Mouse (Mus musculus): ENCODE data around the gene Cobl. TPM values are rescaled to one million over a fixed set of nuclear protein-coding genes. Genes with fewer than 3 reads are reported as not detected.

The Cobl gene
- total RNA-seq, 2 experiments from 2014 or later: 101 to 123 TPM

- Histone ChIP-seq H3K27ac (no peak overlapping the region), H3K4me3 (no peak overlapping the region)
- no peak for DNase-seq
- no peak for TF ChIP-seq CTCF (IDR thresholded peaks at IDR 0.05)
- intact Hi-C loops (cut with DNase I): no loop called here
These were observed 3.1 kb upstream of the Cobl start for GRCm38 (mm10) chr11:12467836-12468235.

GRCm38 (mm10) chr11:12467217-12467616 is 2.5 kb upstream of the Cobl start:
- no peak for TF ChIP-seq CTCF (IDR thresholded peaks at IDR 0.05)
- Histone ChIP-seq H3K27ac (no peak overlapping the region), H3K4me3 (no peak overlapping the region)
- DNase-seq: no peak
- intact Hi-C loops (cut with DNase I): no loop called here

GRCm38 (mm10) chr11:12466606-12467005 is 1.8 kb upstream of the Cobl start:
- Histone ChIP-seq H3K27ac (no peak overlapping the region), H3K4me3 (no peak overlapping the region)
- intact Hi-C loops (cut with DNase I): no loop called here
- DNase-seq: no peak
- no peak for TF ChIP-seq CTCF (IDR thresholded peaks at IDR 0.05)

- TF ChIP-seq CTCF (IDR thresholded peaks at IDR 0.05): no peak
- DNase-seq: peak; percentile 20
- H3K4me3 ChIP-seq: peak overlapping the region; percentile 85
- intact Hi-C loops (cut with DNase I): no loop called here
- peak overlapping the region; percentile 85 for H3K27ac ChIP-seq
These were observed 469 bp upstream of the Cobl start for GRCm38 (mm10) chr11:12465229-12465628.

- intact Hi-C loops (cut with DNase I): no loop called here
- no peak for DNase-seq
- Histone ChIP-seq H3K27ac (peak overlapping the region; percentile 85), H3K4me3 (peak overlapping the region; percentile 85)
- TF ChIP-seq CTCF (IDR thresholded peaks at IDR 0.05): no peak
These were observed 1.1 kb downstream of the Cobl start for GRCm38 (mm10) chr11:12463615-12464170.

GRCm38 (mm10) chr11:12459781-12460581 is 4.8 kb downstream of the Cobl start:
- no peak for TF ChIP-seq CTCF (IDR thresholded peaks at IDR 0.05)
- DNase-seq: no peak
- no peak overlapping the region for H3K27ac ChIP-seq
- H3K4me3 ChIP-seq: no peak overlapping the region
- intact Hi-C loops (cut with DNase I): no loop called here

- DNase-seq: no peak
- intact Hi-C loops (cut with DNase I): no loop called here
- TF ChIP-seq CTCF (IDR thresholded peaks at IDR 0.05): no peak
- H3K27ac ChIP-seq: no peak overlapping the region
- H3K4me3 ChIP-seq: no peak overlapping the region
These were observed 5.9 kb downstream of the Cobl start for GRCm38 (mm10) chr11:12458814-12459213.

GRCm38 (mm10) chr11:12458392-12458791 is 6.4 kb downstream of the Cobl start:
- intact Hi-C loops (cut with DNase I): no loop called here
- DNase-seq: no peak
- TF ChIP-seq CTCF (IDR thresholded peaks at IDR 0.05): no peak
- Histone ChIP-seq H3K4me3 (no peak overlapping the region), H3K27ac (no peak overlapping the region)

GRCm38 (mm10) chr11:12448101-12448500 is 16.7 kb downstream of the Cobl start:
- Histone ChIP-seq H3K27ac (no peak overlapping the region), H3K4me3 (no peak overlapping the region)
- no peak for DNase-seq
- intact Hi-C loops (cut with DNase I): no loop called here
- no peak for TF ChIP-seq CTCF (IDR thresholded peaks at IDR 0.05)

- no peak for DNase-seq
- Histone ChIP-seq H3K4me3 (no peak overlapping the region), H3K27ac (no peak overlapping the region)
- TF ChIP-seq CTCF (IDR thresholded peaks at IDR 0.05): no peak
- intact Hi-C loops (cut with DNase I): no loop called here
These were observed 19.5 kb downstream of the Cobl start for GRCm38 (mm10) chr11:12445222-12445621.

GRCm38 (mm10) chr11:12444215-12444614 is 20.5 kb downstream of the Cobl start:
- intact Hi-C loops (cut with DNase I): no loop called here

GRCm38 (mm10) chr11:12443614-12444013 is 21.1 kb downstream of the Cobl start:
- H3K27ac ChIP-seq: no peak overlapping the region
- no peak for TF ChIP-seq CTCF (IDR thresholded peaks at IDR 0.05)
- intact Hi-C loops (cut with DNase I): no loop called here
- no peak overlapping the region for H3K4me3 ChIP-seq
- no peak for DNase-seq

More at GRCm38 (mm10) chr11:12444215-12444614, 20.5 kb downstream of the Cobl start:
- H3K4me3 ChIP-seq: no peak overlapping the region
- TF ChIP-seq CTCF (IDR thresholded peaks at IDR 0.05): no peak
- no peak overlapping the region for H3K27ac ChIP-seq
- DNase-seq: no peak

GRCm38 (mm10) chr11:12443185-12443584 is 21.6 kb downstream of the Cobl start:
- no peak for TF ChIP-seq CTCF (IDR thresholded peaks at IDR 0.05)
- intact Hi-C loops (cut with DNase I): no loop called here
- H3K27ac ChIP-seq: no peak overlapping the region
- H3K4me3 ChIP-seq: no peak overlapping the region
- DNase-seq: no peak

- DNase-seq: no peak
- H3K4me3 ChIP-seq: no peak overlapping the region
- TF ChIP-seq CTCF (IDR thresholded peaks at IDR 0.05): no peak
- intact Hi-C loops (cut with DNase I): no loop called here
- no peak overlapping the region for H3K27ac ChIP-seq
These were observed 22.5 kb downstream of the Cobl start for GRCm38 (mm10) chr11:12442283-12442682.
